Mouse (Mus musculus): ENCODE results near the gene Slc35e2.
A peak's percentile ranks its signal among the peaks of the same experiment; 100 is the strongest.
"Not testable (repeated sequence)": the region's sequence is repeated elsewhere in the genome, so short reads cannot be mapped to it uniquely, and the experiment has no call there.

The Slc35e2 gene

DNA sequence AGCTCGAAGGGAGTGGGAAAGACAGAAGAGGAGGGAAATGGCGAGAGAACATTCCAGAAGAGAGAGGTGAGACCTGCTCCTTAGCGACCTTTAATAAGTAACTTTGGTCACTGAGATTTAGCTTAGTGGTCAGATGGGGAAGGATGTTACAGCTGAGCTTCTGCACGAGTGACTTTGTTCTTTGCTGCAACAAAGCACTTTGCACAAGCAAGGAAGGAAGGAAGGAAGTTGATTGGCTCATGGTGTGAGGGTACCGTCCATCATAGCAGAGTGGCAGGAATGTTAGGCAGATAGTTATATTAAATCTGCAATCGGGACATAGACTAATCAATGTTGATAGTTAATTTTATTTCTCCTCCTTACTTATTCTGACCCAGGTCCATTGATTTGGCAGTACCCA, 29.1 kb downstream of the Slc35e2 start:
- no peak for DNase-seq

DNA sequence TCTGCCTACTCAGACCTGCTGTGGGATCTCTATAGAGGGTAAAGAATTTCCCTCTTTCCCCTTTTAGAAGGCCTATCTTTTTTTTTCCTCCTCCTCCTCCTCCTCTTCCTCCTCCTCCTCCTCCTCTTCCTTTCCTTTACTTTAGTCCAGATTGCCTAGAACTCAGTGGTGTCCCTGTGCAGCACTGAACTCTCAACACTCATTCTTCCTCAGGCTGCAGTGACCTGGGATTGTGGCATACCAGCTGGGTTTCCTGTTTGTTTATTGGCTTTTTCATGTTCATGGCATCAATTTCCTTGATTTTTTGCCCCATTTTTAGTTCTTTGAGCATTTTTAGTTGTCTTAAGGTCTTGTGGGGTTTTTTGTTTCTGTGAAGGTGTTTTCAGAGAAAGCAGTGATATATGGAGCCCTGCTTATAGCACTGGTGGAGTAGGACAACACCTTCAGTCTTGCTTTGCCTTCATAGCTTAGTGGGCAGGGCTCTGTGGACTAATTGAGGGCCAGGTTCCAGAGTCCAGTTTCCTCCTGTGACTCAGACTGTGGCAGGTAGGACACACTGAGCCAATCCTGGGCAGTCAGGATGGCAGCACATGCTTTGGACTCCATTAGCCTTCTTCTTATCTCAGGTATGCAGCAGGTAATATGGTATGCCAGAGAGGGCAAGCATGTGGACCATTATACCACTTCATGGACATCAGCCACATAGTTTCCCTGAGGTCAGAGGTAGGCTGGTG, 34.7 kb downstream of the Slc35e2 start:
- no peak for DNase-seq

DNA sequence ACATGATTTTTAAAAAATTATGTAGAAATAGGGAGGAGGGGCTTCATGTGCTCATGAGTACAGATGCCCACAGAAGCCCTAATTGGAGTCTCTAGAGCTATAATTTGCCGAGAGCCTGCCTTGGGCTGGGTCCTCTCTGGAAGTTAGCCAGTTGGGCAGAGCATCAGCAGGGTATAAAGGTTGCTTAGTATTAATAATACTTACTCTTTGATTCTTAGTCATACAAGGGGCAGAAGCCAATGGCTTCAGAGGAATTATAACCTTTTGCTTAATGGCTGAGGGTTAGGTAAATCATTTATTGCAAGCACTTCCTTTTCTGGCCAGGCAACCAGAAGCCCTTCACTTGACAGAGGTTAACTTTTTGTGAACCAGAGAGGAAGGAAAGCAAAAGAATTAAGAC, 42.3 kb downstream of the Slc35e2 start:
- DNase-seq: no peak

DNA sequence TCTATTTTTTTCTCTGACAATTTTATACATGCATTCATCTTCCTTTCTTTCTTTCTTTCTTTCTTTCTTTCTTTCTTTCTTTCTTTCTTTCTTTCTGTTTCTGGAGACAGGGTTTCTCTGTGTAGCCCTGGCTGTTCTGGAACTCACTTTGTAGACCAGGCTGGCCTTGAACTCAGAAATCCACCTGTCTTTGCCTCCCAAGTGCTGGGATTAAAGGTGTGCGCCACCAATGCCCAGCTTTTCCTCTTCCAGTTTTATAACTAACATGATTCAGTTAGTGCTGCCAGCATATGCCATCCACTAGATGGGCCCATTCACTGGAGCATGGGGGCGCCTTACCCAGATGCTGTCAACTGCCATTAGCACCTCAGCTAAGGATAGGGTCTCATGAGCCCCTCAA, 44.1 kb downstream of the Slc35e2 start, which contains the start of gene Gm10563:
Gm10563 (minus strand) TSS at position 101 of the 400 bp plus-strand sequence.
- not testable (repeated sequence) for DNase-seq

DNA sequence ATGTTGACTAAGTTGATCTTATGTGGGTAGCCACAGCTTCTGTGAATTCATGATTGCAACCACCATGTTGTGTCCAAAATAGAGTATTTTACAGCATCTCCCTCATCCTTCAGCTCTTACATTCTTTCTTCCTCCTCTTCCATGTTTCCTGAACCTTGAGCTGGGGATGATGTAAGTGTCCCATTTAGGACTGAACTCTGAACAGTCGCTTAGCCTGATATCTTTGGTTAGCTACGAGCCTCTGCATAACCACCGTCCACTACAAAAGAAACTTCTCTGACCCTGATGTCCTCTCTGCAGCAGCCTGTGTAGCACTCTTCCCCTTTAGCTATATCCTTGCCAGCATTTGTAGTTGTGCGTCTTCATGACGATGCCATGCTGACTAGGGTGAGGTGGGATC, 44.5 kb downstream of the Slc35e2 start:
- DNase-seq: no peak

DNA sequence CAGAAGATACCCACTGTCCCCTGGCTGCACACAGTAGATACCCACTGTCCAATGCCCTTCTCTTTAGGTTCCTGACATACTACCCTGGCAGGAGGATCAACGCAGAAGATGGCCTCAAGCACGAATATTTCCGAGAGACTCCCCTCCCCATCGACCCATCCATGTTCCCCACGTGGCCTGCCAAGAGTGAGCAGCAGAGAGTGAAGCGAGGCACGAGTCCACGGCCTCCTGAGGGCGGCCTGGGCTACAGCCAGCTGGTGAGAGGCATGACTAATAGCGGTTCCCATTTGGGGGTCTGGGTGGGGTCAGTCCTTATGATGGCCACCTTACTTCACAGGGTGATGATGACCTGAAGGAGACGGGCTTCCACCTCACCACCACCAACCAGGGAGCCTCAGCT, 48.1 kb downstream of the Slc35e2 start:
- no peak for DNase-seq

DNA sequence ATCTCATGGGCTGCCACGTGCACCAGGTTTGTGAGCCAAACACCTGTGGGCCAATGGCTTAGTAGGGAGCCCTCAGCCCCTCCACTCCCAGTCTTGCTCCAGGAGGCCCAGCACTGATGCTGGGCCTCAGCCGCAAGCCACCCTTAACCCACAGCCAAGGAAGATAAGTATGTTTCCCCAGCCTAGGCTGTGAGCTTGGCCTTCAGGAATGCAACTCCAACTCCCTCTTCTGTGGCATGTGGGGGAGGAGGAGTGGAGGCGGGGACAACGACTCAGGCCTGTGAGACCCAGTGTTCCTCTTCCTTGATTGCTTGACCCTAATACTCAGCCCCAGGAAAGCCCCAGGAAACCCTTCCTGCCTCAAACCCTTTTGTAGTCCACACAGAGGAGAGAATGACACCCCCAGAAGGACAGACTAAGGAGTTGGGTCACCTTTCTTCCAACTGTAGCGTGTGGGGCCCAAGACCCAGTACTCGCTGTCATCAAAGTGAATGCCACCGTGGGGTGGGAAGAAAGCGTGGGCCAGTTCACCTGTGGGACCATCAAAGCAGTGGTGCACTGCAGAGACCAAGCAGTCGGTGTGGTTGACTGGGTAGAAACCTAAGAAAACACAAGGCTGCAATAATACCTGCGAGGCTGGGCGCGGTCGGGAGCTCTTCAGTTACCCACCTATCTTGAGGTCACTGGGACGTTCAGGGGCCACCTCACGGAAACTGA, 50.5 kb downstream of the Slc35e2 start:
- DNase-seq: no peak

DNA sequence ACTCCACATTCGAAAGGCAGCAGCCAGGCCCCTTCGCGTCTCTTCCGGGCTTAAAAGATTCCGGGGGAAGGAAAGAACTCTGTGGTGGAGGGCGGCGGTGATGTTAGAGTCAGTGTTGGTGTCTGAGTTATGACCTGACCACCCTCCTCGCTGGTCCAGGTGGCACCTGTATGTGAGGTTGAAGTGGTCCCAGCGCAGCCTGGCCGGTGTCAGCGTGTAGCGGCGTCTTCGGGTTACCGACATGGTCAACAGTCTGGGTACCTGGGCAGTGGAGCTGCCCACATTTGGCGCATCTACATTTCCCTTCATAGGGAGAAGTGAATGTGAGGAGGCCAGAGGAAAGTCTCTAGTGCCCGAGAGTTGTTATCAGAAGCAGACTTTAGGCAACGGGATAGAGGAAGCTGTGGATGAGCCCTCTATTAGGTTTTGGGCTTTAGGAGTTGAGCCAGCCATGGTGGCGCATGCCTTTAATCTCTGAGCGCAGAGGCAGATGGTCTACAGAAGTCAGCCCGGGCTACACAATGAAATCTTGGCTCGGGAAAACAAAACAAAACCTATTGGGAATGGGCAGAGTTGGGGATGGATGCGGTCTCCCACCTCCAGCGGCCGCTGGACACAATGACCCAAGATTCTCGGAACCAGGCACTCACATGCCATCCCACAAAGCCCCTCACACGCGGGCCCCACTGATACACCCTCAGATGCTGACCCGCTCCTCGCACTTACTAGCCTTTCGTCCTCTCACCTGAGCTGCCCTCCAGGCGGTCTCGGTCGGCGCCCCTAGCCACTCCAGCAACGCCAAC, 51.3 kb downstream of the Slc35e2 start:
- peak; percentile 52 to 63 for DNase-seq

DNA sequence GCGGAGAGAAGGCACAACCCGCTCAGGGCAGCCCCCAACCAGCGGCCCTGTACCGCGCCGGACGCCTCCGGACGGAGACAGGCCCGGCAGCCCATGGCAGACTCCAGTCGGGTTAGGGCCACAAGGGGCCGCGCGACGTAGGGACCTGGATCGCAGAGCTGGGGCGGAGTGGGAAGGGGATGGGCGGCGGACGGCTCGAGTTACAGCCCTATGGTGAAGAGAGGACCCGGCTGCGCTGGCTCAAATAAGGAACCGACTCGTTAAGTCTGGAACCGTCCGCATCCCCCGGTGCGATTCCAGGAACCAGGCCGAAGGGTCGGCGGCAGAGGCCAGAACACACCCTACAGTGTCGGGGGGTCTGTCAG, 51.9 kb downstream of the Slc35e2 start, which contains the start of gene Mmp23:
Mmp23 (minus strand) TSS at position 299 of the 365 bp plus-strand sequence.
- peak in 1 of 2 experiments; percentile 57 for DNase-seq

DNA sequence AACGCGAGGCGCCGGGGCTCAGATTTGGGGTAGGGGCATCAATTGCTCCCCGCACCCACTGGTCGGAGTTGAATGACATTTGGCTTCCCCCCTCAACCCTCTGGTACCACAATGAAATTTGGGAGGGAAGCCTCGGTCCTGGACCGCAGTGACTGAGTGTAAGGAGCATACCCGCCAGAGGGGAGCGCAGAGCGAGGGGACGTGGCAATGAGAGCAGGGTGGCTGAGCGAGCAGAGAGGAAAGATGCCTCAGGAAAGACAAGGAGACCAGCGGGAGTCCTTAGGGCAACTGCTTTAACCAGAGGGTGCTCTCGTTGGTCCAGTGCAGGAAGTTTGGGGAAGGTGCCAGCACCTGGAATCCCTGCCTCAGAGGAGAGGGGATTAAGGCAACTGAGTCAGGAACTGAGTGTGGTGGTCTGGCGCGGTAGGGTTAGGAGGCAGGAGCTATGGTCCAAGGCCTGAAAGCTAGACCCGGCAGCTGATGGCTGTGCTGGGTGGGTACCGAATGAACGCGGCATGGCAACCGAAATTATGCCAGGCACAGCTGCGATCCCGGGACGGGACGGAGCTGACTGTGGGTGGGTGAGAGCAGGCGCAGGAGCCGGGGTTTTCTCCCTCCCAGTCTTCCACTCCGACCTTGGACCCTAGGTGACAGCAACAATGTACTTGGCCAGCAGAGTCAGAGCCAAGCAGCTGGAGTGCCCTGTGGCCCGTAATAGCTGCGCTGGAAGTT, 52.4 kb downstream of the Slc35e2 start:
- peak; percentile 59 for DNase-seq

DNA sequence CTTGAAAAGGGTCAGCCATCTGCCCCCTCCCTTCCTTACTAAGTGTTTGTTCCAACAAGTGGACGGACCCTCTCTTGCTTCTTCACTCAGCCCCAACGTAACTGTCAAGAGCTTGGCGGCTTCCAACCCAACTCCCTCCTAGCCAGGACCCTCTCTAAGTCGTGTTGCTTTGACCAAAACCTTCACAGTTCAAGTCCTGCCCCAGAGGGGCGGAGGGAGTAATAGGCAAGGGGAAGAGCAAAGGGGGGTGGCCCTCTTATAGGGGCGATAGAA, 52.9 kb downstream of the Slc35e2 start:
- DNase-seq: no peak

DNA sequence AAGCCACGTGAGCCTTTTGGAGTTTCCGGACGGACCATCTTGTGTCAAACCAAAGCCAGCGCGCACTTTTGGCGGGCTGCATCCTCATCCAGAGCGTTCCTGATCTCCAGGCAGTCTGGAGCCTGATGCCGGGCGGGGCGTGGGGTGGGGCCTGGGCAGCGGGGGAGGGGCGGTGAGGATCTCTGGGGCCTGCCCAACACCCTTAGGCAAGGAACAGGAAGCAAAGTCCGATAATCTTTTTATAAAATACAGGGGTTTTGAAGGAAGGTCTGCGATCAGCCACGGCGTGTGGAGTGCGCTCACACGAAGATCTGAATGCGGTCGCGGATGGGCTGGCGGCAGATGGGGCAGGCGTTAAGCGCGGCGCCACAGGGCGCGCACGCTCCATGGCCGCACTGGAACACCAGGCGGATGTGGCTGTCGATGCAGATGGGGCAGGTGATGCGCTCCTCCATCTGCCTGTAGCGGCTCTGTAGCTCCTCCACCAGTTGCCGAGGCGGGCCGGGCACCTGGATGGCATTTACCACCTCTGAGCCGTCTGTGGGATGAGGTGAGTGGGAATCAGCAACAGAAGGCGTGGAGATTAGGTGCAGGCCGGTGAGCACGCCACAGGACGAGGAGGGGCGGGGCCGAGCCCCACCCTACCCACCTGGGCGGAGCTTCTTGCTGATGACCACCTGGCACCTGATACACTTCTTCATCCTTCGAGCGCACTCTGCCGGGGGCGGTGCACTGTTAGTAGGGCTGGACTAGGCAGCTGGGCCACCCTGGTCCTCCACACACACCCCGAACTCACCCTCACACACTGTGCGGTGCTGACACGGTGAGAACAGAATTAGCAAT, 53.5 kb downstream of the Slc35e2 start:
- peak; percentile 64 to 72 for DNase-seq

DNA sequence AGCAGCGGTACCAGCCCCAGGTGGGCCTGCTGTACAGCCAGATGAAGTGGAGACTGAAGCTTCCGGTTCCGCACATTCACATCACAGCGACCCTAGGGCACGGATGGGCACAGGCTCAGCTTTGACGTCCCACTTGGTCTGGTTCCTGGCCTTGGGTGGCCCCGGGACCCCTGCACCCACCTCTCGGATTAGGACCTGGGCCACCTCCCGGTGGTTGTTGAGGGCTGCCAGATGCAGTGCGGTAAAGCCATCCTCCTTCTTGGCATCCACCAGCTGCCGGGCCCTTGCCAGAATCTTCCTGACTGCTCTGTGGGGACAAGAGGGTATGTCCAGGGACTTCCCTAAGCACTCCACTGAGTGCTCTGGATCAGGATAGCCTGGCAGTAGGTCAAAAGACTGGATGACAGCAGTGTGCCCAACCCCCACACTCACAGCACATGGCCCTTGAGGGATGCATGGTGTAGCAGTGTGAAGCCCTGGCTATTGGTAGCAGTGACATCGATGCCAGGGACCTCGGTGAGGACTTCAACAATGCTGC, 55.1 kb downstream of the Slc35e2 start:
- peak in 1 of 2 experiments; percentile 34 for DNase-seq

DNA sequence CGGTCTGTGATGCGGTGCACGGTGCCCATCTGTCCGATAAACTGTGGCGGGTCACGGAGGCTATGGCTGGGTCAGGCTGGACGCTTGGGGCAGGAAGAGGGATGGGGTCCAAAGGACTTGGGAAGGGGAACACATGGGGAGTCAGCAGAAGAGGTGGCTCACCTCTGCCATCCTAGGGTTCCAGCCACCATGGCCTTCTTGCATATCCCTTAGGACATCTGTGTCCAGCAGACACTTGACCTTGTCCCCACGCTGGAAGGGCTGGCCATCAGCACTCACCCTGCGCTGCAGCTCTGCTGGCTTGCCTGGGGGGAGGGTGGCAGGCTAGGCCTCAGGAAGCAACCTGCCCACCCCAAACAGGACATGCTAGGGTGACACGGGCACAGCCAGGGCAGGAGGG, 57.7 kb downstream of the Slc35e2 start:
- no peak for DNase-seq

DNA sequence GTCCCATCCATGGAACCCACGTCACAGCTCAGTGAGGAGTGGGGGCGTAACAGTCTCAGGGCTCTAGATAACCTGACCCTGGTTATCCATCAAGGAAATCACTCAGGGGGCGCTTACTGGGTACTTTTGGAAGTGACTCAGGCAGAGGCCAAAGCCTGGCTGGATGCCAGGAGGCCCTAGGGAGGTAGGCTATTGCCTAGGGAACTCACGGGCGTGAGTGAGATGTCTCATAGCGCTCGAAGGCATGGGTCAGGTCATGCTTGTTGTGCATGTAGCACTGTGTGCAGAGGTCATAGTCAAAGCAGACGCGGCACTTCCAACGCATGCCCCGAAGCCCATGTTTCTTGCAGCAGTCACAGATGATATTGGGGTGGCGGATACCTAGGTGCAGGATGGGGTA, 59.4 kb downstream of the Slc35e2 start:
- no peak for DNase-seq

DNA sequence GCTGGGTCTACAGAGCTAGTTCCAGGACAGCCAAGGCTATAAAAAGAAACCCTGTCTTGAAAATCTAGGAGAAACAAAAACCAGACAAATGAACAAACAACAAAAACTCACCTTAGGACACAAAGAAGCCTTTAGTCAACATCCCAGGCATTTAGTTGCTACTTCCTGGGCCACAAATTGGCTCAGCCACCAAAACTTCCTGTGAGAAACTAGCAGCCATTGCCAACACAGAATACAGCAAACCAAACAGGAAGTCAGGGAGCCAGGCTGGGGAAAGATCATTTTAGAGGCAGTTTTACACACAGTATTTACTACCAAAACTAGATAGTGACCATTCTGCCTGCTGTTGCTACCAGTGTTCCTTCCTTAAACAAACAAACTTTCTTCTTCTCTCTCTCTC, 65.7 kb downstream of the Slc35e2 start:
- DNase-seq: no peak

DNA sequence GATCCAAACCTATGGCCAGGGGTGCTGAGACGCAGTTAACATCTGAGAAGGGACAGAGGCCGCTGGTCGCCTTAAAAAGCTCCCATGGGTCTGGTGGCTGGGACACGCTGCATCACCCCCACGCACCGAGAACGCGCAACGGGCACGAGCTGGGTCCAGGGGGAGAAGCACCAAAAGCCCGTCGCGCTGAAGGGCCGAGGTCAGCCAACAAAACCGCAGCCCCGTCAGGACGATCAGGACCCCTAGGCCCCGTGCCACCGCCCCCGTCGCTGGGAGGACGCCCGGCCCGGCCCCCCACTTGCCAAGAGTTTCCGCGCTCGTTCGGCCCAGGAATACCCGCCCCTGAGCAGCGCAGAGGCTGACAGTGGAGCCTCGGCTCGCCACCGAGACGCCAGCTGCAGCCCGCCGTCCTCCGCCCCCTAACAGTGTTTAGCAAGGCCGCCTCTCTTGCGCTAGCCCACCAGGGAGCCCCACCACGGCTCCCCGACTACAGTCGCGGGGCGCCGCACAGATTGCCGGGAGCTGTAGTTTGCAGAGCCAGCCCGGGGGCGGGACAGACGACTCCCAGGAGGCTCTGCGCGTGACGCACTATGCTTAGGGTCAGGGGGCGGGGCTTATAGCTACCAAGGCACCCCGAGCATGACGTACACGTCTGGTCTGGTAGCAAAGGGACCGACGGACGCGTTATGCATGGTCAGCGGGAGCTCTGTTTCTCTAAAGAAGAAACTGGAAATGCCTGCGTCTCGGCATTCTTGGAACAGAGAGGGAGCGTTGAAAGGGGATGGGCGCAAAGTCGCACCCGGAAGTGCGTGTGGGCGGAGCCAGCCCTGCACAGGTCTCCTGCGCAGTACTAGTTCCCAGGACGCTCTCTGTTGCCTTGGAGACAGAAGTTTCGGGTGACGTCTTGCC, 67.7 kb downstream of the Slc35e2 start, which contains the start of gene Mib2:
Mib2 (minus strand) TSS at position 510 of the 909 bp plus-strand sequence.
- DNase-seq: peak; percentile 97

DNA sequence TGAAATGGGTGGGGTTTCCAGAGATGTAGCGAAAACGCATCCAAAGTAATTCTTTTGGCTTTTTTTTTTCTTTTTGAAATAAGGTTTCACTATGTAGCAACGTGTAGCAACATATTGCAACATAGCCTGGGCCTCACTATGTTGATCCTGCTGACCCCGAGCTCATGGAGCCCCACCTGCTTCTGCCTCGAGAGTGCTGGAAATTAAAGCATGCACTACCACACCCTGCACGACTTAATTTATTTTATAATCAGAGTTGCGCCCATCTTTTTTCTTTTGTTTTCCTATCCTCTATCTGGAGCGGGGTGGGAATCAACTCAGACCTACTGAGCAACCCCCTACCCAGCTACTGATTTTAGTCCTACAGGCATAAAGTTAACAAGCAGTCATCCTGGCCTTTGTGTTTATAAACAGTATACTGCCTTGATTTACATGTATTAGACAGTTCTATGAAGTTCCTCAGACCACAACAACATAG, 68.4 kb downstream of the Slc35e2 start:
- DNase-seq: no peak

DNA sequence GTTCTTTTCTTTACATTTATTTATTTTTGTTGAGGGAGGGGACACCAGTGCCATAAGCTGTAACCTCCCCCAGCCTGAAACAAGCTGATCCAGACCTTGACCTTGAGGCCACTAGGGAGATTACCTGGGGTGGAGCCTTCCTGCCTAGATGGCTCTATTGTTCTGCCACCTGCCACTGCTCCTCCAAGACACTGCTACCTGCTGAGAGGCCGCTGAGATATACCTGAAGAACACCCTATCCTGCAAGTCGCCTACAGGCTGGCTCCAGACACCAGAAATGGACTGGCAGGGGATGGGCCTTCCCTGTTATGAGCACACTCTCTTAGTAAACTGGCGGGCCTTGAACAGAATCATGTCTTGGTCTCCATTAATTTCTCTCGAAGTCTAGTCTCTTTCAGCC, 69.0 kb downstream of the Slc35e2 start:
- DNase-seq: peak in 1 of 2 experiments; percentile 6

DNA sequence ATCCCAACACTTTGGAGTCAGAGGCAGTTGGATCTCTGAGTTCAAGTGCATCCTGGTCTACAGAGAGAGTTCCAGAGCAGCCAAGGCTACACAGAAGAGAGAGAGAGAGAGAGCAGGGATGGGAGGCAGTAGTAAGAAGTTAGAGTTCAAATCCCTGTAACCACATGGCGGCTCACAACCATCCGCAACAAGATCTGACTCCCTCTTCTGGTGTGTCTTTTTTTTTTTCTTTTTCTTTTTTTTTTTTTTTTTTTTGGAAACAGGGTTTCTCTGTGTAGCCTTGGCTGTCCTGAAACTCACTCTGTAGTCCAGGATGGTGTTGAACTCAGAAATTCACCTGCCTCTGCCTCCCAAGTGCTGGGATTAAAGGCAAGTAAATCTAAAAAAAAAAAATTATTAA, 70.9 kb downstream of the Slc35e2 start:
- DNase-seq: no peak

Data from cerebellum, postnatal 36 days (tissue).